Mouse (Mus musculus) liver, embryonic 15.5 days (tissue): Measurements from ENCODE around the gene Daw1. TPM values are rescaled to one million over a fixed set of nuclear protein-coding genes. Genes with fewer than 3 reads are reported as not detected.
A peak's percentile ranks its signal among the peaks of the same experiment; 100 is the strongest.

Source experiments
- ATAC-seq: fragments of 200-750 bp; cut with Nextera tagmentation; 2 replicates; pipeline ENCODE4 v1.8.0; 2017; ENCODE audit warnings: moderate number of reproducible peaks, mild to moderate bottlenecking, moderate library complexity; ENCODE audit not compliant: insufficient read depth
- H3K27ac ChIP-seq: fragments of 300-500 bp; sonication (generic); replicated peaks from 2 replicates; pipeline ENCODE4 v1.5.1; 2015; ENCODE audit warnings: mild to moderate bottlenecking, inconsistent platforms
- H3K27me3 ChIP-seq: fragments of 300-500 bp; sonication (generic); 2 replicates; pipeline ENCODE4 v1.6.1; 2015; ENCODE audit warnings: mild to moderate bottlenecking, inconsistent platforms
- H3K36me3 ChIP-seq: fragments of 300-500 bp; sonication (generic); replicated peaks from 2 replicates; pipeline ENCODE4 v1.6.1; 2015; ENCODE audit warnings: moderate library complexity, mild to moderate bottlenecking, inconsistent platforms
- H3K4me1 ChIP-seq: fragments of 300-500 bp; sonication (generic); replicated peaks from 2 replicates; pipeline ENCODE4 v1.6.1; 2015; ENCODE audit warnings: inconsistent platforms
- H3K4me2 ChIP-seq: fragments of 300-500 bp; sonication (generic); 2 replicates; pipeline ENCODE4 v1.6.1; 2015; ENCODE audit warnings: moderate library complexity, mild to moderate bottlenecking, inconsistent platforms
- H3K4me3 ChIP-seq: fragments of 300-500 bp; sonication (generic); replicated peaks from 2 replicates; pipeline ENCODE4 v1.5.1; 2015; ENCODE audit warnings: mild to moderate bottlenecking, inconsistent platforms
- H3K9ac ChIP-seq: fragments of 300-500 bp; sonication (generic); 2 replicates; pipeline ENCODE4 v1.6.1; 2015; ENCODE audit warnings: moderate library complexity, mild to moderate bottlenecking, inconsistent platforms
- H3K9me3 ChIP-seq: fragments of 300-500 bp; sonication (generic); replicated peaks from 2 replicates; pipeline ENCODE4 v1.6.1; 2016; ENCODE audit warnings: inconsistent platforms
- WGBS: fragments of 180-500 bp; shearing (Covaris S2); methylation state at CpG from one replicate; pipeline ENCODE4 v1.1.7; 2015; ENCODE audit warnings: mixed read lengths; ENCODE audit not compliant: insufficient replicate concordance; 5-methylcytosine and 5-hydroxymethylcytosine counted together
- polyA plus RNA-seq: library from polyadenylated mRNA; unstranded; fragments of >200 nt; fragmentation: Nextera tagmentation; extraction: Ambion mirVana; gene quantifications from 2 replicates; pipeline ENCODE4 v1.2.1, GENCODE M21; 2015

Daw1 gene
- not detected in 2 replicates for polyA plus RNA-seq

DNA sequence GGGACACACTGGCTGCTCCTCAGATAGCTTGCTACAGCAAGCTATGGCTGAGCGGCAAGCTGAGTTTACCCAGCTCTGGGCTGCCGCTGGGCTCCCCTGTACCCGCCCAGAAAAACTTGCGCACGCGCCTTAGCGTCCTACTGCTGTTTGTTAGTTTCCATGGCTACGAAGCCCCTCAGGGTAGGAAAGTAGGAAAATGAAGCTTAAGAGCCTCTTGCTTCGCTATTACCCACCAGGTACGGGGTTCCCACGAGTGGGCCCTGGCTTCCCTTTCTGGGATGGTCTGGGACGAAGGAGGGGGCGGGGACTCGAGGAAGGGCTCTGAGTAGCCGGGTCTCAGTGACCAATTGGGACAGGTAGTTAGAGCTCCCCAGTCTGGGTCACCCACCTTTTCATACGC is at the start of gene Daw1:
Daw1 (plus strand) TSS at position 150 of the 400 bp plus-strand sequence.
- Histone ChIP-seq H3K4me3 (peak within 1 kb of the TSS; percentile 50), H3K4me2 (peak within 1 kb of the TSS; percentile 55), H3K27ac (no peak within 1 kb of the TSS), H3K36me3 (no peaks in the 10 kb centered on the region), H3K4me1 (no peaks in the 10 kb centered on the region), H3K9me3 (no peaks in the 10 kb centered on the region), H3K9ac (no peak within 1 kb of the TSS), H3K27me3 (no peaks in the 10 kb centered on the region)
- no peak for ATAC-seq
- WGBS, result 4% methylated on average over 16 of the region's 16 CpGs

DNA sequence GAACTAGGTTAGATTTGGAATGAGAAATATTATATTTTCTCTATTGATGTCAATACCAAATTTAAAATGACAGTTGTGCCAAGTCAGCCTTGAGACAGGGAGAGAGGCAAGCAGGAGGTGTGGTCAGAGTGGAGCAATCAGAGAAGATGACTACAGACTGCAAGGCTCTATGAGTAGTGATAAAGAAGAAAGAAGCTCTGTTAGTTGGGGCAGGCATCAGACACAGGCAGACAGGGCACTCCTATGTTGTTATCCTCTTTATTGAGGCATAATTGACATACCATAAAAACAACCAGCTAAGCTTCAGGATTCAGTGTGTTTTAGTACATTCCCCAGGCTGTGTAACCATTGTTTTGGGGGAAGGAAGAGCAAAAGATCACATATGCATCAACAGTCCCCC is 48.6 kb upstream of the Daw1 start:
- no peak overlapping the region for H3K9ac ChIP-seq
- H3K4me3 ChIP-seq, result no peak overlapping the region
- H3K9me3 ChIP-seq, result no peaks in the 10 kb centered on the region
- no peaks in the 10 kb centered on the region for H3K27me3 ChIP-seq
- no peak overlapping the region for H3K4me2 ChIP-seq
- ATAC-seq, result no peak
- H3K27ac ChIP-seq, result no peak overlapping the region
- H3K36me3 ChIP-seq, result no peaks in the 10 kb centered on the region
- H3K4me1 ChIP-seq, result no peaks in the 10 kb centered on the region

DNA sequence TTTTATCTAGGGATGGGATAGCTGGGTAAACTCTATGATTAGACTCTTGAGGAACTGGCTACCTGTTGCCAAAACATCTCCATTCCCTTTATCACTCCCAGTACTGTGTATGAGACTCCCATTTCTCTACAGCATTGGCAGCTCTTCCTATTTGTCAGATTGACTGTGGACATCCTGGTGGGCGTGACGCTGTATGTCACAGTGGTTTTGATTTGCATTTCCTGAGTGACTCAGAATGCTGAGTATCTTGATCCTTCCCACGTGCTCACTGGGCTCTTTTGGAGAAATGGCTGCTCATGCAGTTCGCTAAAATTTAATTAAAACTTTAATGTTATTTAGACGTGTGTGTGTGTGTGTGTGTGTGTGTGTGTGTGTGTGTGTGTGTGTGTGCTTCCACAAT is 47.8 kb upstream of the Daw1 start:
- H3K9ac ChIP-seq, result no peak overlapping the region
- no peak for ATAC-seq
- H3K4me2 ChIP-seq, result no peak overlapping the region
- H3K4me3 ChIP-seq, result no peak overlapping the region
- H3K36me3 ChIP-seq, result no peaks in the 10 kb centered on the region
- H3K27ac ChIP-seq, result no peak overlapping the region
- 41% methylated on average over 5 of the region's 5 CpGs for WGBS
- no peaks in the 10 kb centered on the region for H3K4me1 ChIP-seq
- no peaks in the 10 kb centered on the region for H3K27me3 ChIP-seq
- no peaks in the 10 kb centered on the region for H3K9me3 ChIP-seq

DNA sequence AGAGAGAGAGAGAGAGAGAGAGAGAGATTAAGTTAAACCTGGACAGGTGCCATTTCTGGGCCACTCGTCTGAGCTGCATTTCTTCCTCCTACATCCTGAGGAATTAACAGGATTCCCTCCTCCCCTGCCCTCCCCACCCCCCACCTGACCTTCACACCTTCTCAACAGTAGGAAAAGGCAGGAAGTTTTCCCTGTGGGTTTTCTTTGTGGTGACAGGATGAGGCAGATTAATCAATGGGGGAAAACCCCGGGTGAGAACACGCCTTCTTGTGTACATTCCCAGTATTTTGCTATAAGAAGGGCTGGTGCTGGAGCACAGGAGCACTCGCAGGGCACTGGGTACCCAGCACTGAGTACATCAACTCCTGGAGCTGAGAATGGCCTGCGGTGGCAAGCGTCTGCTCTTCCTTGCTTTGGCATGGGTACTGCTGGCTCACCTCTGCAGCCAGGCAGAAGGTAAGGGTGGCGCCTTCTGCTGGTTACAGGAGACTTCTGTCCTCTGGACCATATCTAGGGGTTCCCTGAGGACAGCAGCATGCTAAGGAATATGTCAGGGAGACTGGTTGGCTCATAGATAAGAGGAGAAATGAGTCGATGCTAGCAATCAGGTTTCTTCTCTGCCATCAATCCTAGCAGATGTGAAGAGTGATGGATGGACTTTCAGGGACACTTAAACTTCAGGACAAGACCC is 43.0 kb upstream of the Daw1 start, which contains the start of gene Ccl20:
Ccl20 (plus strand) TSS at position 320 of the 691 bp plus-strand sequence.
- WGBS, result 24% methylated on average over 8 of the region's 8 CpGs
- no peak within 1 kb of the TSS for H3K9ac ChIP-seq
- H3K36me3 ChIP-seq, result no peaks in the 10 kb centered on the region
- H3K9me3 ChIP-seq, result no peaks in the 10 kb centered on the region
- H3K27ac ChIP-seq, result no peak within 1 kb of the TSS
- no peak within 1 kb of the TSS for H3K4me2 ChIP-seq
- no peaks in the 10 kb centered on the region for H3K4me1 ChIP-seq
- no peak for ATAC-seq
- H3K4me3 ChIP-seq, result no peak within 1 kb of the TSS
- no peaks in the 10 kb centered on the region for H3K27me3 ChIP-seq

DNA sequence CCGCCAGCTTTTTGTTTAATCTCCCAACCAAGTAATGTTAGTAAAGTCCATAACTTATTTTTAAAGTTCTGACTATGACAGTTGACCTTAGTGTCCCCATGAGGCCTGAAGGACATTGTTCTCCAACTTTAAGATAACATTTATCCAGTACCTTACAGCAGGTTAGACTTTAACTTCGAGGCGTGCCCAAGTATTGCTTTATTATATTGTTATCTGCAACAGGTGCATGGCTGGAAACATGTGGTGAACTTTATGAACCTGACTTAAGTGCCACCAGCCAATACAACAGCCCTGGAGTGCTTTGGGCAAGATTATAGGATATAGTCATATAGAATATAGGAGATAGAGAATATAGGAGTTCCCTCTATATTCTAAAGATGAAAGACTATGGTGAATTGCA is 42.3 kb upstream of the Daw1 start:
- H3K36me3 ChIP-seq, result no peaks in the 10 kb centered on the region
- H3K4me2 ChIP-seq, result no peak overlapping the region
- H3K9ac ChIP-seq, result no peak overlapping the region
- H3K27me3 ChIP-seq, result no peaks in the 10 kb centered on the region
- H3K4me3 ChIP-seq, result no peak overlapping the region
- H3K4me1 ChIP-seq, result no peaks in the 10 kb centered on the region
- WGBS, result 72% methylated on average over 3 of the region's 3 CpGs
- H3K27ac ChIP-seq, result no peak overlapping the region
- H3K9me3 ChIP-seq, result no peaks in the 10 kb centered on the region
- no peak for ATAC-seq

DNA sequence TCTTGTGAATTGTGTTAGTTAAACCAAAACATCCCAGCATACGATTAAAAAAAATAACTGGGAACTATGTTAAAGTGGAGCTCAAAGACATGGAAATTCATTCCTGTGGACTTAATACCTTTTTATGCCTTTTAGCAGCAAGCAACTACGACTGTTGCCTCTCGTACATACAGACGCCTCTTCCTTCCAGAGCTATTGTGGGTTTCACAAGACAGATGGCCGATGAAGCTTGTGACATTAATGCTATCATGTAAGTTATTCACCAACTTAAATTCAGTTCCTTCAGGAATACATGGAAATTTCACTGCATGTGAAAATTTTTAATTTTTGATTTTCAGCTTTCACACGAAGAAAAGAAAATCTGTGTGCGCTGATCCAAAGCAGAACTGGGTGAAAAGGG is 41.9 kb upstream of the Daw1 start:
- 64% methylated on average over 7 of the region's 7 CpGs for WGBS
- no peaks in the 10 kb centered on the region for H3K9me3 ChIP-seq
- no peak for ATAC-seq
- H3K4me3 ChIP-seq, result no peak overlapping the region
- no peak overlapping the region for H3K27ac ChIP-seq
- no peaks in the 10 kb centered on the region for H3K4me1 ChIP-seq
- no peak overlapping the region for H3K9ac ChIP-seq
- no peaks in the 10 kb centered on the region for H3K27me3 ChIP-seq
- no peak overlapping the region for H3K4me2 ChIP-seq
- H3K36me3 ChIP-seq, result no peaks in the 10 kb centered on the region

DNA sequence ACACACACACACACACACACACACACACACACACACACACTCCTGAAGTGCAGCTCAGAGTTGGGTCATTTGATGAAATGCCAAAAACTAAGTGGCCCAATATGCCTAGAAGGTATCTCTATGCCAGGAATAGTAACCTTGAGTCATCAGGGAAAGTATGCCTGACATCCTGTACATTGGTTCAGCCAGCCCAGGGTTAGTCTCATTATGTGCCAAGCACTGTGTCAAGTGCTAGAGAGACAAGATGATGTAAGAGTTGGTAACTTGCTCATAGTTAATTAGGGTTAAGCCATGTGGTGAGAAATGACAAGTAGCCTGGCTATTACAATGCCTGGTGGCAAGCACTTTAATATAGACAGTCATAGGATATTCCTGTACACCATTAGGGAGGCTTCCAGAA is 39.6 kb upstream of the Daw1 start:
- no peaks in the 10 kb centered on the region for H3K9me3 ChIP-seq
- H3K4me1 ChIP-seq, result no peaks in the 10 kb centered on the region
- H3K27me3 ChIP-seq, result no peaks in the 10 kb centered on the region
- no peak overlapping the region for H3K9ac ChIP-seq
- no peak overlapping the region for H3K27ac ChIP-seq
- H3K4me3 ChIP-seq, result no peak overlapping the region
- ATAC-seq, result no peak
- H3K4me2 ChIP-seq, result no peak overlapping the region
- H3K36me3 ChIP-seq, result no peaks in the 10 kb centered on the region

DNA sequence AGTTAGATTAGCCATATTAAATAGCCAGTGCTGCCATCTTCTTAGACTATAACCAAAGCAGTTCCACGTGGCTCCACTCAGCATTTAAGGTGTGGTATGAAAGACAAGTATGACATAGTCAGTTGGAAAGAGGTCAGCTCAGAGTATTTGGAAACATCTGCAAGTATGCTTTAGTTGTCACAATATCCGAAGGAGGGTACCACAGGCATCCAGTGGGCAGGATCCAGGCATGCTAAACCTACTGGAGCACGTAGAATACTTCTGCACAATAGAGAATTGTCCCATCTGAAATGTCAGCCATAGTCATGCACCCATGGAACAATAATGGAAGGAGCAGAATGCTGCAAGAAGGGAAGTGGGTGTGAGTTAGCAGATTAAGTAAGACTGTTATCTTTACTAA is 39.2 kb upstream of the Daw1 start:
- Histone ChIP-seq H3K4me3 (no peak overlapping the region), H3K27me3 (no peaks in the 10 kb centered on the region), H3K9ac (no peak overlapping the region), H3K36me3 (no peaks in the 10 kb centered on the region), H3K27ac (no peak overlapping the region), H3K4me2 (no peak overlapping the region), H3K9me3 (no peaks in the 10 kb centered on the region), H3K4me1 (no peaks in the 10 kb centered on the region)
- no peak for ATAC-seq
- 54% methylated on average over 3 of the region's 3 CpGs for WGBS

DNA sequence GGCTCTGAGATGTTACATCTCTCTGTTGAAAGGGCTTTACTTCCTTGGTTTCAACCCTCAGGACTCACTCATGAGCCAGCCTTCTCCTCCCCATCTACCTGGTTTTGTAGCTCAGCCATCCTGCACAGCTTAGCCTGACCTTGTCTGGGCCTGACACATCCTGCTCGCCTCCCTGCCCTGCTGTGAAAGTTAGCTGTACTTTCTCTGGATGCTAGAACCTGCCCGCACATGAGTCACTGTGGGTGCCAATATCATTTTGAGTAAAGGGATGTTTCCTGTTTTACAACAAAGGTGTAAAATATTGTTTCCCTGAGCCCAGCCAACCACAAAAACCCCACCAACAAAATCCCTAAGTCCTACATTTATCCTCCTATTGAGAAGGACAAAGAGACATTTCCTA is 36.4 kb upstream of the Daw1 start:
- Histone ChIP-seq H3K9me3 (no peaks in the 10 kb centered on the region), H3K27ac (no peak overlapping the region), H3K4me2 (no peak overlapping the region), H3K4me3 (no peak overlapping the region), H3K36me3 (no peaks in the 10 kb centered on the region), H3K9ac (no peak overlapping the region), H3K27me3 (no peaks in the 10 kb centered on the region), H3K4me1 (no peaks in the 10 kb centered on the region)
- 55% methylated on average over 2 of the region's 2 CpGs for WGBS
- ATAC-seq, result no peak

DNA sequence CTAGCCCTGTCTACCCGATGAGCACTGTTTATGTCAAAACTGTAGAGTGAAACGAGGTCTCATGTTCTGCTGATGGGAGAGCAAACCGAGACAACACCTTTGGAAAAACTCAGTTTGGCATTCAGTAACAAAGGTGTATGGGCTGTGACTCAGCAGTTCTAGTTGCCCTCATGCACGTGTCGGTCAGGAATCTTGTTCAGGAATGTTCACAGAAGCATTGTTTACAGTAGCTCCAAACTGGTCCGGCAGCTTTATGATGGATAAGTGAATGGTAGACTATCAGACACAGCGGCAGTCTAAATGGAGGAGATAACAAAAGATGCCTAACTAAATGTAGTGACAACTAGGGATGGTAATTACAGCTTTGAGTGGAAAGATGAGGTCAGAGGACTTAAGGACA is 23.7 kb upstream of the Daw1 start:
- Histone ChIP-seq H3K27me3 (no peaks in the 10 kb centered on the region), H3K4me1 (no peaks in the 10 kb centered on the region), H3K27ac (no peak overlapping the region), H3K9me3 (no peaks in the 10 kb centered on the region), H3K36me3 (no peaks in the 10 kb centered on the region), H3K4me3 (no peak overlapping the region), H3K4me2 (no peak overlapping the region), H3K9ac (no peak overlapping the region)
- 51% methylated on average over 7 of the region's 7 CpGs for WGBS
- ATAC-seq, result no peak

DNA sequence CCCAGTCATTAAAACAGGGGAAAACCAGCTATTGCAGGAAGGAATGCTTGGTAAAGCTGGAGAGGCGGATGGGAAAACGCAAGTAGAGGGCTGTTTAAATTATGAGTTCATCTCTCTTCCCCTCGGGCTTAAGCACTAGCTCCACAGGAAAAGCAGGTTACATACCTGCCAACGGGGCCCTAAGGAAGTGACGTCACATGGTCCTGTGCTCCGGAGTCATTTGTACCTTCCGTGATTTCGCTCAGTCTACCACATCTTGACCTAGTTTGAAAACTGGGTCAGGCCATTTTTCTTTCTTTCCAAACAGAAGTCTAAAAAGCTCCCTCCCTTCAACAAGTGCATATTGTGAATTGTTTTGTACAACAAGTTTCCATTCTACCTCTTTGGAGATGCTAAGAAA is 21.7 kb upstream of the Daw1 start:
- Histone ChIP-seq H3K27ac (no peak overlapping the region), H3K9ac (no peak overlapping the region), H3K4me2 (no peak overlapping the region), H3K9me3 (no peaks in the 10 kb centered on the region), H3K27me3 (no peaks in the 10 kb centered on the region), H3K36me3 (no peaks in the 10 kb centered on the region), H3K4me3 (no peak overlapping the region), H3K4me1 (no peaks in the 10 kb centered on the region)
- 69% methylated on average over 8 of the region's 8 CpGs for whole genome bisulfite sequencing
- no peak for ATAC-seq

DNA sequence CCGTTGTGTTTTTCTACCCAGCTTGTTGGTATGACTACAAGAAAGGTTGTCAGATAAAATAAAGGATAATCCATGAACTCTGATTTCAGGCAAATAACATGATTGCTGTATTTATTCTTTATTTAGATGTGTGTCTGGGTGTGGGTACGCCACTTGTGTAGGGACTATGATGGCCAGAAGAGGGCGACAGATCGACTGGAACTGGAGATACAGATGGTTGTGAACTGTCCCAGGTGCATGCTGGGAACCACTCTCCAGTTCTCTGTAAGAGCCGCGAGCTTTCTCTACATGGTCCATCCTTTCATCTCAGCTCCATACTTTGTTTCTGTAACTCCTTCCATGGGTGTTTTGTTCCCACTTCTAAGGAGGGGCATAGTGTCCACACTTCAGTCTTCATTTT is 20.8 kb upstream of the Daw1 start:
- Histone ChIP-seq H3K27me3 (no peaks in the 10 kb centered on the region), H3K4me2 (no peak overlapping the region), H3K9me3 (no peaks in the 10 kb centered on the region), H3K4me3 (no peak overlapping the region), H3K4me1 (no peaks in the 10 kb centered on the region), H3K9ac (no peak overlapping the region), H3K27ac (no peak overlapping the region), H3K36me3 (no peaks in the 10 kb centered on the region)
- ATAC-seq, result no peak
- WGBS, result 67% methylated on average over 6 of the region's 6 CpGs
